Mouse (Mus musculus): ENCODE data around the gene Gm6205. TPM values are rescaled to one million over a fixed set of nuclear protein-coding genes. Genes with fewer than 3 reads are reported as not detected.
"Not testable (repeated sequence)": the region's sequence is repeated elsewhere in the genome, so short reads cannot be mapped to it uniquely, and the experiment has no call there.

The Gm6205 gene
- polyA plus RNA-seq (2011; ENCODE audit: insufficient read depth, insufficient read length, low read depth, missing spikeins), result not detected in 2 replicates

DNA sequence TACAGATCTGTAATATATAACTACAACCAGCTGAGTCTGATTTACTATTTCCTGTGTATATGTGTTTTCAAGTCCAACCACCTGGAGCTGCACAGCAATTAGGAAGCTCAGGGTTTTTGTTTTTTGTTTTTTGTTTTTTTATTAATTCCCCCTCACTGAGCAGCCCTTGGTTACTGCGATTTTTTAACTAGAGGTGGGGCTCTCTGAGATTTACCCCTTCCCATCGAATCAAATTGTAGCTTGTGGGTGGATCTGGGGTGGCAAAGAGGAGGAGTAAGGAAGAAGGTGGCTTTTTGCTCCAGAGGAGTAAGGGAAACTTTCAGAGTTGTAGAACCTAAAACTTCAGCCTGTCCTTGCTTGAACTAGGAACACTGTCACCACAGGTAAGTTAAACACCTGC is at the start of gene Gm6205:
Gene Gm6205, plus strand, starts transcription at position 301 of the 400 bp plus-strand sequence.
- not testable (repeated sequence) for H3K9ac ChIP-seq (ENCODE audit: low read depth, poor library complexity, severe bottlenecking); H3K4me3 ChIP-seq (ENCODE audit: low read depth, low read length); H3K27me3 ChIP-seq (ENCODE audit: control insufficient read depth, insufficient read depth, low read length, poor library complexity, severe bottlenecking); H3K4me1 ChIP-seq (ENCODE audit: control insufficient read depth, insufficient read depth, low read length); H3K36me3 ChIP-seq (ENCODE audit: control insufficient read depth, insufficient read depth, low read length, poor library complexity, severe bottlenecking); H3K27ac ChIP-seq (ENCODE audit: insufficient read depth, low read length); H3K9me3 ChIP-seq (replicated peaks; ENCODE audit: control insufficient read depth, insufficient read depth, low read length, poor library complexity, severe bottlenecking)

DNA sequence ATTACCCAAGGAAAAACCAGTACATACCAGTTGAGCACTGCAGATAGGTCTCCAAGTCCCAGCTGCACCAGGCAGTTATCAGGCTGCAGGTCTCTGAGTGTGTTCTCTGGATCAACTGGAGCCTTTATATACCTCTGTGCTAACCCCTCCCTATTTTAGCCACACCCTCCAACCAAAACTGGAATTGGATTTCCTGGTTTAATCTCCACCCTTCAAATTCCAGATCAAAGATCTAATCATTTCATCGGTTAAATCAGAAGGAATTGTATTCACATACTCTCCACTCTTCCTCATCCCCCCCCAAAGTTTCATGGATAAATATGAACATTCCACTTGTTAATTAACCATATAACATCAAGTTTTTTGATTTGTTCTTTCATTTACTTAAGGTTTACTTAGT is 31.9 kb upstream of the Gm6205 start, which contains the start of gene Gm3147:
Gene Gm3147, minus strand, starts transcription at position 101 of the 400 bp plus-strand sequence.
- not testable (repeated sequence) for H3K27me3 ChIP-seq (ENCODE audit: control insufficient read depth, insufficient read depth, low read length, poor library complexity, severe bottlenecking)

DNA sequence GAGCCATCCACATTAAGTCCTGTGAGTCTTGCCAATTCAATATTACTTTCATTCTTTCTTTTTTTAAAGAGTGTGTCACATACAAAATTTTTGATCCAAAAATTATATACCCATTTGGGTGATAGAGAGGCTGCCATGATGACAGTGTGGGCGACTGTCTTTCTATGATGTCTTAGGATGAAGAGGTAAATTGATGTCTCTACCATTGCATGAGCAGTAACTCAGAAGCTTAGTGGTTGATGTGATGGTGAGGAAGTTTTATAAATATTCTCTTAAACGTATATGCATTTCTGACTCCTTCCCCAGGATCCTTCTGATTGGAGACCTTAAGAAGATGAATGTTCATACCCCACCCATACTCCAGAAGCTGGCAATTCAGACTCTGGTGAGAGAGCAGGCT is 24.5 kb upstream of the Gm6205 start, which contains the start of gene Gm6509:
Gene Gm6509, plus strand, starts transcription at position 301 of the 400 bp plus-strand sequence.
- H3K27ac ChIP-seq (ENCODE audit: insufficient read depth, low read length); H3K9ac ChIP-seq (ENCODE audit: low read depth, poor library complexity, severe bottlenecking); H3K27me3 ChIP-seq (ENCODE audit: control insufficient read depth, insufficient read depth, low read length, poor library complexity, severe bottlenecking); H3K9me3 ChIP-seq (replicated peaks; ENCODE audit: control insufficient read depth, insufficient read depth, low read length, poor library complexity, severe bottlenecking); H3K4me3 ChIP-seq (ENCODE audit: low read depth, low read length); H3K4me1 ChIP-seq (ENCODE audit: control insufficient read depth, insufficient read depth, low read length); H3K36me3 ChIP-seq (ENCODE audit: control insufficient read depth, insufficient read depth, low read length, poor library complexity, severe bottlenecking): not testable (repeated sequence)

More for the DNA sequence above, 31.9 kb upstream of the Gm6205 start, which contains the start of gene Gm3147:
- H3K4me1 ChIP-seq (ENCODE audit: control insufficient read depth, insufficient read depth, low read length); H3K36me3 ChIP-seq (ENCODE audit: control insufficient read depth, insufficient read depth, low read length, poor library complexity, severe bottlenecking); H3K9ac ChIP-seq (ENCODE audit: low read depth, poor library complexity, severe bottlenecking); H3K4me3 ChIP-seq (ENCODE audit: low read depth, low read length); H3K9me3 ChIP-seq (replicated peaks; ENCODE audit: control insufficient read depth, insufficient read depth, low read length, poor library complexity, severe bottlenecking); H3K27ac ChIP-seq (ENCODE audit: insufficient read depth, low read length): not testable (repeated sequence)

Other genes starting within 250 kb of the Gm6205 start
- gene Gm7682, start 202.6 kb upstream of the Gm6205 start, polyA plus RNA-seq (2011; ENCODE audit: insufficient read depth, insufficient read length, low read depth, missing spikeins), result not detected in 2 replicates
- gene Gm3139, start 122.1 kb upstream of the Gm6205 start, polyA plus RNA-seq (2011; ENCODE audit: insufficient read depth, insufficient read length, low read depth, missing spikeins), result not detected in 2 replicates
- gene Gm3147, start 32.0 kb upstream of the Gm6205 start, polyA plus RNA-seq (2011; ENCODE audit: insufficient read depth, insufficient read length, low read depth, missing spikeins), result not detected in 2 replicates
- not detected in 2 replicates for gene Gm6509, start 24.4 kb upstream of the Gm6205 start, polyA plus RNA-seq (2011; ENCODE audit: insufficient read depth, insufficient read length, low read depth, missing spikeins)
- gene Gm3183, start 217.1 kb downstream of the Gm6205 start, polyA plus RNA-seq (2011; ENCODE audit: insufficient read depth, insufficient read length, low read depth, missing spikeins), result not detected in 2 replicates